Mouse (Mus musculus): ENCODE results near the gene Ccl17. TPM values are rescaled to one million over a fixed set of nuclear protein-coding genes. Genes with fewer than 3 reads are reported as not detected.

The Ccl17 gene
- polyA plus RNA-seq, 1 experiment from 2014 or later: not detected

DNA sequence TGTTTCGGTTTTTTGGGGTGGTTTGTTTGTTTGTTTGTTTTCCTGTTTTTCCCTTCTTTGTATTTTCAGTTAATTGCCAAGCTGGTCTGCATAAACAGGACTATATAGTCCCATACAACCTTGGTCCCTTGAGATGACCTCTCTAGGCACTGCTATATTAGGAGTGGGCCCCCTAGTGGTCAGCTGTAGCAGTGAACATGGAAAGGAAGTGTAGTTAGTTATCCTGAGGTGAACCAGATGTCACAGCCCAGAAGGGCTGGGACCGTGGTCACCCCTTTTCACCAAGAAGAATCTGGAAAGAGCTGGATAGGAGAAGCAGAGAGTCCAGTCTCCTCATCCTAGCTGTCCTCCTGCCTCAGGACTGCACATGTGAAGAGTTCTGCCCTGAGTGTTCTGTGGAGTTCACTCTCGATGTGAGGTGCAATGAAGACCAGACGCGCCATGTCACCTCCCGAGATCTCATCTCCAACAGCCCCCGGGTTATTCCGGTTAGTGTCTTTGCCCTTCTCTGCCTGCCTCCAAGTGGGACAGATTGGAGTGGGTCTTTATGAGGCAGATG, 51.2 kb downstream of the Ccl17 start:
- Histone ChIP-seq H3K36me3 (replicated peaks) (peaks cover 71% of the 10 kb centered on the region), H3K9ac (no peak overlapping the region), H3K4me2 (no peak overlapping the region), H3K27ac (replicated peaks) (no peak overlapping the region), H3K4me3 (replicated peaks) (no peak overlapping the region), H3K9me3 (replicated peaks) (no peaks in the 10 kb centered on the region), H3K27me3 (no peaks in the 10 kb centered on the region), H3K4me1 (replicated peaks) (peaks cover 55% of the 10 kb centered on the region)
- 65% methylated on average over 8 of the region's 8 CpGs for WGBS (ENCODE audit: insufficient replicate concordance)
- no peak for ATAC-seq (ENCODE audit: insufficient read depth)

Other genes starting within 250 kb of the Ccl17 start
- gene Rspry1, start 208.5 kb upstream of the Ccl17 start, polyA plus RNA-seq (2015; fragmentation: Nextera tagmentation; extraction: Ambion mirVana): 15.3 and 16.8 TPM in 2 replicates
- gene Fam192a, start 208.5 kb upstream of the Ccl17 start, polyA plus RNA-seq (2015; fragmentation: Nextera tagmentation; extraction: Ambion mirVana): 24.9 and 27.5 TPM in 2 replicates
- gene Arl2bp, start 143.9 kb upstream of the Ccl17 start, polyA plus RNA-seq (2015; fragmentation: Nextera tagmentation; extraction: Ambion mirVana): 23.9 and 24.7 TPM in 2 replicates
- 0.37 and 0.89 TPM in 2 replicates for gene Pllp, start 114.2 kb upstream of the Ccl17 start, polyA plus RNA-seq (2015; fragmentation: Nextera tagmentation; extraction: Ambion mirVana)
- 0.32 and 0.37 TPM in 2 replicates for gene Ccl22, start 64.9 kb upstream of the Ccl17 start, polyA plus RNA-seq (2015; fragmentation: Nextera tagmentation; extraction: Ambion mirVana)
- 0.33 and 0.54 TPM in 2 replicates for gene Cx3cl1, start 38.4 kb upstream of the Ccl17 start, polyA plus RNA-seq (2015; fragmentation: Nextera tagmentation; extraction: Ambion mirVana)
- 50.8 and 55.0 TPM in 2 replicates for gene Coq9, start 27.9 kb downstream of the Ccl17 start, polyA plus RNA-seq (2015; fragmentation: Nextera tagmentation; extraction: Ambion mirVana)
- gene Ciapin1, start 27.9 kb downstream of the Ccl17 start, polyA plus RNA-seq (2015; fragmentation: Nextera tagmentation; extraction: Ambion mirVana): 46.6 and 48.2 TPM in 2 replicates
- gene Polr2c, start 47.0 kb downstream of the Ccl17 start, polyA plus RNA-seq (2015; fragmentation: Nextera tagmentation; extraction: Ambion mirVana): 70.5 and 74.1 TPM in 2 replicates
- gene Dok4, start 65.9 kb downstream of the Ccl17 start, polyA plus RNA-seq (2015; fragmentation: Nextera tagmentation; extraction: Ambion mirVana): 11.0 and 12.9 TPM in 2 replicates
- 2.3 TPM in 2 replicates for gene Ccdc102a, start 107.6 kb downstream of the Ccl17 start, polyA plus RNA-seq (2015; fragmentation: Nextera tagmentation; extraction: Ambion mirVana)
- 0.25 TPM in 2 replicates for gene Adgrg5, start 113.2 kb downstream of the Ccl17 start, polyA plus RNA-seq (2015; fragmentation: Nextera tagmentation; extraction: Ambion mirVana)
- gene Adgrg1, start 164.3 kb downstream of the Ccl17 start, polyA plus RNA-seq (2015; fragmentation: Nextera tagmentation; extraction: Ambion mirVana): 45.2 and 46.1 TPM in 2 replicates
- 8.3 and 9.3 TPM in 2 replicates for gene Adgrg3, start 207.2 kb downstream of the Ccl17 start, polyA plus RNA-seq (2015; fragmentation: Nextera tagmentation; extraction: Ambion mirVana)
- gene Drc7, start 244.7 kb downstream of the Ccl17 start, polyA plus RNA-seq (2015; fragmentation: Nextera tagmentation; extraction: Ambion mirVana): 0.35 and 0.39 TPM in 2 replicates